Mouse (Mus musculus): ENCODE measurements at regions not wholly inside any gene's neighbourhood (a gene's known extent, or its start where the extent isn't known, plus 50 kb on each side); places are given as distances from the start of the nearest gene placed in this dataset.

GRCm38 (mm10) chr15:61154166-61154565 is 231.4 kb upstream of the A1bg start:
- TF ChIP-seq CTCF (IDR thresholded peaks at IDR 0.05; ENCODE audit: control insufficient read depth, insufficient read depth, low read length): no peak
- TF ChIP-seq POLR2A (IDR thresholded peaks at IDR 0.05; ENCODE audit: borderline replicate concordance, control insufficient read depth, low read depth, low read length): no peak
